Mouse (Mus musculus): ENCODE measurements around the gene Ykt6. TPM values are rescaled to one million over a fixed set of nuclear protein-coding genes. Genes with fewer than 3 reads are reported as not detected.

Ykt6 gene
- total and polyA plus RNA-seq, 3 experiments = 79.8 to 117 (median 95.8) TPM

- no peak overlapping the region for H3K4me3 ChIP-seq (replicated peaks in 1 of 3; ENCODE audit: low read depth in 2 of 3, low read length in 2 of 3, poor library complexity in 1 of 3)
- H3K9ac ChIP-seq (ENCODE audit: insufficient read depth, low read depth) = no peak overlapping the region
- DNase-seq (ENCODE audit: extremely low read depth) = no peak
- peaks cover 2% of the 10 kb centered on the region for H3K9me3 ChIP-seq (replicated peaks; ENCODE audit: low read length)
- H3K27ac ChIP-seq (ENCODE audit: insufficient read depth, low read depth) = no peak overlapping the region
- dilution Hi-C loops (cut with MboI; ENCODE audit: extremely low pct_ligation_motif_present, extremely low pct_unique_long_range_greater_than_20kb, low sequenced_read_pairs) (no loop called here), in situ Hi-C loops (cut with MboI; ENCODE audit: low pct_ligation_motif_present, low pct_unique_long_range_greater_than_20kb, low sequenced_read_pairs) (no loop called here)
- H3K36me3 ChIP-seq (replicated peaks in 1 of 2; ENCODE audit: control insufficient read depth in 1 of 2, insufficient read depth in 1 of 2, low read length in 1 of 2) = no peaks in the 10 kb centered on the region
- peak overlapping the region; percentile 35; the same call in 1 of the 2 replicates for H3K4me2 ChIP-seq (ENCODE audit: insufficient read depth, low read depth, poor library complexity, severe bottlenecking)
- TF ChIP-seq JUND (conservative IDR thresholded peaks at IDR 0.05; ENCODE audit: low read depth, low read length) = no peak
- TF ChIP-seq MAZ (IDR thresholded peaks at IDR 0.05; ENCODE audit: low read depth, low read length) = no peak
- peak; percentile 81; the same call in 1 of the 2 replicates for TF ChIP-seq MYC (IDR thresholded peaks at IDR 0.05; ENCODE audit: low read depth, low read length)
- TF ChIP-seq MXI1 (IDR thresholded peaks at IDR 0.05; ENCODE audit: low read depth, low read length) = peak; percentile 33; the same call in 1 of the 2 replicates
- peak; percentile 19; the same call in 1 of the 2 replicates for TF ChIP-seq USF1 (IDR thresholded peaks at IDR 0.05; ENCODE audit: low read depth, low read length)
- peak; percentile 80 for TF ChIP-seq MAX (IDR thresholded peaks at IDR 0.05; ENCODE audit: low read length)
- 0 out of 2 replicates have a peak, but pooled peaks have one; percentile 13 for TF ChIP-seq IRF4 (IDR thresholded peaks at IDR 0.05; ENCODE audit: low read depth, low read length)
- peaks cover 5% of the 10 kb centered on the region for H3K27me3 ChIP-seq (replicated peaks)
- peaks cover 0 to 8% of the 10 kb centered on the region in 2 experiments; a peak in 2 of 4 replicates for H3K4me1 ChIP-seq (ENCODE audit: control insufficient read depth in 1 of 2, insufficient read depth in 2 of 2)
- H3K79me2 ChIP-seq (replicated peaks; ENCODE audit: control insufficient read depth, extremely low read depth, insufficient read depth, poor library complexity, severe bottlenecking) = no peaks in the 10 kb centered on the region
Measured at GRCm38 (mm10) chr11:5924699-5925098, 30.8 kb upstream of the Ykt6 start.

GRCm38 (mm10) chr11:5926696-5927220, 28.7 kb upstream of the Ykt6 start:
- H3K4me1 ChIP-seq (ENCODE audit: control insufficient read depth in 1 of 2, insufficient read depth in 2 of 2) = peaks cover 4 to 5% of the 10 kb centered on the region in 2 experiments
- dilution Hi-C loops (cut with MboI; ENCODE audit: extremely low pct_ligation_motif_present, extremely low pct_unique_long_range_greater_than_20kb, low sequenced_read_pairs) (no loop called here), in situ Hi-C loops (cut with MboI; ENCODE audit: low pct_ligation_motif_present, low pct_unique_long_range_greater_than_20kb, low sequenced_read_pairs) (no loop called here)
- no peaks in the 10 kb centered on the region for H3K79me2 ChIP-seq (replicated peaks; ENCODE audit: control insufficient read depth, extremely low read depth, insufficient read depth, poor library complexity, severe bottlenecking)
- peaks cover 2% of the 10 kb centered on the region for H3K9me3 ChIP-seq (replicated peaks; ENCODE audit: low read length)
- no peaks in the 10 kb centered on the region for H3K36me3 ChIP-seq (replicated peaks in 1 of 2; ENCODE audit: control insufficient read depth in 1 of 2, insufficient read depth in 1 of 2, low read length in 1 of 2)
- TF ChIP-seq UBTF (IDR thresholded peaks at IDR 0.05; ENCODE audit: low read depth, low read length) (no peak), TBP (conservative IDR thresholded peaks at IDR 0.05; ENCODE audit: low read depth, low read length) (no peak), TCF12 (IDR thresholded peaks at IDR 0.05; ENCODE audit: low read depth, low read length) (no peak), ZNF384 (IDR thresholded peaks at IDR 0.05; ENCODE audit: low read depth, low read length) (no peak), RAD21 (IDR thresholded peaks at IDR 0.05; ENCODE audit: low read depth, low read length) (no peak), MAX (IDR thresholded peaks at IDR 0.05; ENCODE audit: low read length) (no peak), PAX5 (IDR thresholded peaks at IDR 0.05; ENCODE audit: low read length) (no peak), ZC3H11A (IDR thresholded peaks at IDR 0.05; ENCODE audit: low read depth, low read length) (no peak), CHD2 (IDR thresholded peaks at IDR 0.05; ENCODE audit: low read length) (no peak), KAT2A (IDR thresholded peaks at IDR 0.05; ENCODE audit: insufficient replicate concordance, low read length) (no peak), MXI1 (IDR thresholded peaks at IDR 0.05; ENCODE audit: low read depth, low read length) (no peak), ZKSCAN1 (IDR thresholded peaks at IDR 0.05; ENCODE audit: borderline replicate concordance, low read depth, low read length) (no peak), ETS1 (conservative IDR thresholded peaks at IDR 0.05; ENCODE audit: low read depth, low read length) (no peak)
- H3K4me3 ChIP-seq (replicated peaks in 1 of 3; ENCODE audit: low read depth in 2 of 3, low read length in 2 of 3, poor library complexity in 1 of 3) = no peak overlapping the region
- no peak overlapping the region for H3K27ac ChIP-seq (ENCODE audit: insufficient read depth, low read depth)
- DNase-seq (ENCODE audit: extremely low read depth) = no peak
- peaks cover 7% of the 10 kb centered on the region for H3K27me3 ChIP-seq (replicated peaks)
- no peak overlapping the region for H3K9ac ChIP-seq (ENCODE audit: insufficient read depth, low read depth)
- no peak overlapping the region for H3K4me2 ChIP-seq (ENCODE audit: insufficient read depth, low read depth, poor library complexity, severe bottlenecking)
